Mouse (Mus musculus) embryo, embryonic 10.5 days (tissue): ENCODE measurements around the gene Slc8a2.

Experiments used
- DNase-seq: peaks from one replicate; pipeline ENCODE4 v3.0.0-alpha.2; 2015; ENCODE audit warnings: low spot score

Gene Slc8a2

DNA sequence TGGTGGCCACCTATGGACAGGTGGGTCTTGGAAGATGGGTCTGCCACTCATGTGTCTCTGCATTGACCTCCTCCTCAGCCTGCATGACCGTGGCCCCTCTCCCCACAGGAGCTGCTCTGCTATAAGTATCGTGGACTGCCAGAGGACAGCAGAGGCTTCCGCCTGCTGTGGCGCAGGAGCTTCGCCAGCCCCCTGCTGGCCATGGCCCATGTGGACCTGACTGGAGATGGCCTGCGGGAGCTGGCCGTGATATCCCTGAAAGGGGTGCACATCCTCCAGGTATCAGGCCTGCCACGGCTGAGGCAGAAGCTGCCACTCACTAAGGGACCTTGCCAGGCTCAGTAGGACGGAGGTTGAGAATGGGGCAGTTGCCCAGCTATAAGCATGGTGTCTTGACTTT lies 3.8 kb upstream of the Slc8a2 start:
- DNase-seq: no peak

DNA sequence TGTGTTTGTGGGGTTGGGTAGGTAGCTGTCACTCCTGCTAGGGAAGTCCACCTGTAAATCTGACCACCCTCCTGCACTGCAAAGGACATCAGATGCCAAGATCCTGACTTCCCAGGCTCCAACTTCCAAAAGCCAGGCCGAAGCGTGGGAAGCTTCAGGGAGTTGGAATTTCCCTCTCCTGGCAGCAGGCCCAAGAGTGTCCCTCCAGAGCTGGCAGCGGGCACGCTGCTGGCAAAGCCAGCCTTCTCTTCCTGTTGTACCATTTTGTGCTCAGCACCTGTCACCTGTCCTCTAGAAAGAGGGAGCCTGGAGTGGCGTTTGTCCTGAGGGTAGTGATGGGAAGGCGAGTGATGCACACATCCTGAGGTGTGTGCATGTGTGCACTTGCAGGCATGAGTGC lies 1.3 kb upstream of the Slc8a2 start:
- DNase-seq: no peak

DNA sequence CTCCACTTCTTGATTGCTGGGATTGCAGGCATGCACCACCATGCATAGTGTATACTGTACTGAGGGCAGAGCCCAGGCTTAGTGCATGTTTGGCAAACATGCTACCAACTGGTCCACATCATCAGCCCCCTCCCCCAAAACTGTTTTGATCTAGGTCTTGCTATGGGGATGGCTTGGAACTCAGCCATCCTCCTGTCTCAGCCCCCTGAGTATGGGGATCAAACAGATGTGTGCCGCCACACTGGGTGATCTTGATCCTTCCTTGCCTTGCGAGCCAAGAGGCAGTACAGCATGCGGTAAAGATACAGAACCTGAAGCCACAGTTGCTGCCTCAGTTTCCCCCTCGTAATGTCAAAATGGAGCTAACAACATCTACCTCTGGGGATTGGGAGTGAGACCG lies 727 bp upstream of the Slc8a2 start:
- no peak for DNase-seq

DNA sequence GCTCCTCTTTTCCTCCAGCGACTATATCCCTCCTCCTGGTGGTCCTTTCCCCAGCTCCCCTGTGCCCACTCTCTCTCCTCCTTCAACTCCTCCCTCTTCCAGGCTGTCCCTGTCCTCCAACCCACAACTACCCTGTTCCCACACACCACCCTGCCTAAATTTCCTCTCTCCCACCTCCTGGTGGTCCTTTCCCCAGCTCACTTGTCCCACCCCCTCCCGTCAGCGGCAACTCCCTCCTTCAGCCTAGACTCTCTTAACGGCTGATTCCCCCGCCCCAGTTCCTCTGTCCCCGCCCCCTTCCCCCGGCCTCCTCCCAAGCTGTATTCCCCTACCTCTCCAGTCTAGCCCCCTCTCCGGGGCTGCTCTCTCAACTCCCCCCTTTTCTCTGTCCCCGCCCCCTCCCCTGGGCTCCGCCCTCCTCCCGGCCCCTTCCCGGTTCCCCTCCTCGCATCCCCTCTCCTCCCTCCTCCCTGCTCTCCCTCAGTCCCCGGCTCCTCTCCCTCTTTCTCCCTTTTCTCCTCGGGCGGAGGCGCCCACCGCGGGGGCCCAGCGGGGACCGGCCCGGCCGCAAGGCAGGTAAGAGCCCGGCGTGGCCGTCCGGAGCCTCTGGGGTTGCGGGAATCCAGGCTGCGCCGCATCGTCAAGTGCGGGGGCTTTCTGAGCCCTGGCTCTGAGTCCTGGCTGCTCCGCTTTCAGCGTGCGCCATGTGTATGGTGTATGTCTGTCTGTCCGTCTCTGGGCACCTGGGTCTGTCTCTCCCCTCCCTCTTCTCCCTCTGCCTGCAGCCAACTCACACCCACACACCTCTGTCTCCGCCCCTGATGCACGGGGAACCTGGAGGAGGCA lies 443 bp downstream of the Slc8a2 start:
- DNase-seq: peak; percentile 89

DNA sequence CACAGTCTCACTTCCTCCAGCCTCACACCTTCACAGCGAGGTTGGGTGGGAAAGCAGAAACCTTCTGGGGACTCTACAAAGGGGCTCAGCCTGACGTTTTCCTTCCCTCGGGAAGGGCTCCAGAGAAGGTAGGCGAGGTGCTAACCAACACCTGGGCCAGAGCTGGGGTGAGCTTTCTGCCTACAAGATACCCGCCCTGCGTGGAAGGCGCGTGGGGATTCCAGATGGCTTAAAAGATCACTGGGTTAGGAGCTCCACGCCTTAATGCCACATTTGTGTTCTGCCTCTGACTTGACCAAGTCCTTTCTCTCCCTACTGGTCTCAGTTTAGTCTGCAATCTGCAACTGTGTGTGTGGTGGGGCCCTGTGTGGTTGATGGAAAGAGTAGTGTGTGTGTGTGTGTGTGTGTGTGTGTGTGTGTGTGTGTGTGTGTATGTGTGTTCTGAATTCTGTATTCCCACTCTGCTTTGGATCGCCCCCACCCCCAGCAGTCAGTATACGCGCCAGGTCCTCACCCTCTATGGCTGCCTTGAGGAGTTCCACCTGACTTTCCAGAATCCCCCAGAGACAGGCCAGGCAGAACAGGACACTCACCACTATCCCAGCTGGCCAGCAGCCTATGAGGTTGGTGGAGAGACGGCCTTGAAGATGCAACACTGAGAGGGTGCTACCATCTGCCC lies 1.5 kb downstream of the Slc8a2 start:
- DNase-seq: no peak

DNA sequence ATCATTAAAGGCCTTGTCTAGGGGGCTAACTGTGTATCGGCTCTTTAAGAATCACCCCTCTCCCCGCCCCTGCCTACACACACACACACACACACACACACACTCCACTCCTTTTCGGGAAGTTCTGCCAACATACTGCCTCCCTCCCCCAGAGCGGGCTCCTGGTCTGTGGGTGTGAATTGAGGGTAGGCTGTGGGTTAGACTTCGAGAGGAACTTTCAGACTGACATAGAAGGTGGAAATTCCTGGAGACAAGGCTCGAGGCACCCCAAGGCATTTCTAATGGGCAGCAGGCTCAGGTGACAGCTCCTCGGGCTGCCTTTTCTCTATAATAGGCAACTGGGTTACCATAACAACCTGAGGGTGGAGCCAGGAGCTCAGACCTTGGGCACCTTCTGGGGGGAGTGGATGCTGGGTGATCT lies 2.5 kb downstream of the Slc8a2 start:
- peak; percentile 54 for DNase-seq

DNA sequence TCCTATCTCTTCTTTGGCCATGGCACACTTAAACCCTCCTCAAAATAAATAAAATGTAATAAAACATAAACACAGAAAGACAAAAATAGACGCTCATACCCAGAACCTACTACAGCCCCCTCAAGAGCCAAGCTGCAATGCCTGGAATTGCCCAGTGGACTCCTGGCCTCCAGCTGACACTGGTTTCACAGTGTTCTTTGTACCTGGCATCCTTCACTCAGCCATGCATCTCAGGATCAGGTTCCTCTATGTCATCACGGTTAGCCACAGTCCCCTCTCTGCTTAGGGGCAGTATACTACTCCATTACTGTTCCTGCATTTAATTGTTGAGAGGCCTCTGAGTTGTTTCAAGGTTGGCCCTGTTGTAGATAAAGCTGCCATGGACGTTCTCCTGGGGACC lies 3.3 kb downstream of the Slc8a2 start:
- no peak for DNase-seq

DNA sequence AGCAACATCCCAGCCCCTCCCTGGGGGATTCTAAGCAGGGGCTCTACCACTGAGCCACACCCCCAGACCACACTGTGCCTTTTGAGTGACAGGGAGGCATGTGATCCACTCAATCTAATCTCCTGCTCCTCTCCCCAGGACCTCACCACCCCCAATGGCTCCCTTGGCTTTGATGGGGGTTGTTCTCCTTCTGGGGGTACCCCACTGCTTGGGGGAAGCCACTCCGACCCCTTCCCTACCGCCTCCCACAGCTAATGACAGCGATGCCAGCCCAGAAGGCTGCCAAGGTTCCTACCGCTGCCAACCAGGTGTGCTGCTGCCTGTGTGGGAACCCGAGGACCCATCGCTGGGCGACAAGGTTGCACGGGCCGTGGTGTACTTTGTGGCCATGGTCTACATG lies 4.1 kb downstream of the Slc8a2 start:
- no peak for DNase-seq

DNA sequence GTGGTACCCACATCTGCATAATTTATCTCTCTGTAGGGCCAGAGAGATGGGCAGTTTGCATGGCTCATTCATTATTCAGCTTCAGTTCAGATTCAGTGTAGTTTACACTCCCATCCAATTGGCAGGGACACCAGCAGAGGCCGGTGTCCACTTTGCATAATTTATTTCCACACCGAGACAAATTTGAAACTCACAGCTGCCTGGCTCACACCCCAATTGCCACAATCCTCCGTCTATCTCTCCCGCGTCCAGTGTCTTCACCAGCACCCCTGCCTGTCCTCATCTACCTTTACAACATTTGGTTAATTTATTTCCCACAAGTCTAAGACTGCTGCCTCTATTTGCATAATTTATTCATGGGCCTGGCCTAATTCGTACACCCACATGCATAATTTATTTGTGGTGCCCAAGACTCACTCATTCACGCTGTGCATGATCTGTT lies 5.3 kb downstream of the Slc8a2 start:
- DNase-seq: no peak

DNA sequence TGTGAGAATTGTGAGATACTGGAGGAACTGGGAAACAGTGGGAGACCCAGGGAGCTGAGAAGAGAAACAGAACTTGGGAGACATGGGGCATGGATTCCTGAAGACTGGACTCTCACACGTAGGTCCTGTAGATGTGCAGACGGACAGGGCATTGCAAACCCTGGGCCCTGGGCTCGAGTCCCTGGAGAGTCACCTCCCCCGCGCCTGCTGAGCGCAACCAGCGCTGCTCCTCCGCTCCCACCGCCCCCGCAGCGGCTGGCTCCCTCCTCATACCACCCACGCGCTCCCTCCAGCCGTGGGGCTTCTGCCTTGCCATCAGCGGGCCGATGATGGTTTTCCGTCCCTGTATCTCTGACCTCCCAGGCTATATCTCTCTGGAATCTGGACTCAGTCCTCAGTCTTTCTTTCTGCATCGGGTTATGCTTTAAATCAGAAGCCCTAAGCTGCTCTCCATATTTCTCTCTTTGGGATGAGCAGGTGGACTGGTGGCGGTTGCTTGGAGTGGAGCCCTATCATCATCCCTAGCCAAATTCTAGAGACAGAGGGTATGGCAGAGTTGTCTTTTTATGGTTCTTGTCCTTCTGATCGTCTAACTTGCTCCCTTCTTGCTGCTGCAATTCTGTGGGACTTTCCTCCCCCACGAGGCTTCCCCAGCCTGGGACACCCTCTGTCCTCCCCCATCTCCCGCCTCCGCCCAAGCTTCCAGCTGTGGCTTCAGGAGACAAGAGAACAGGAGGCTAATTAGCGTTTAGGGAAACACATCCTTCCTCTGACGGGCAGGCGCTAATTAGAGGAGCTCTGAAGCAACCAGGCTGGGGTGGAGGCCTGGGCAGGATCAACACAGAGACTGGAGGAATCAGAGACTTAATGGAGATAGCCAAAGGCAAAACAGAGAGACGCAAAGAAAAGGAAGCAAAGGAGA lies 17.1 kb downstream of the Slc8a2 start:
- DNase-seq: no peak

DNA sequence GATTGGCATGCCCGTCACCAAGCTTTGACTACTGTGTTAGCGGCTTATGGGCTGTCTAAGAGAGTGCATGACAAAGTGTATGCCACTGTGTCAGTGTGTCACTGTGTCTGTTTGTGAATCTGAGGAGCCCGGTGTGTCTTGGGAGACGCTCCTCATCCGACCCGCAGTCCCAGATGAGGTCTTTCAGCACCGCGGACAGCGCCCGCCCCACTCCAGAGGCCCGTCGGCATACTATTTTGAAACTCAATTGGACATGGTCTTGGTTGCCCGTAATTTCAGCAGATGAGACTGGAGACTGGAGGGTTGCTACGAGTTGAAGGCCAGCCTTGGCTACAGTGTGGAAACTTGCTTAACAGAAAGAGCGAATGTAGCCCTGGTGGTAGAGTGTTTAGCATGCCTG lies 18.0 kb downstream of the Slc8a2 start:
- peak; percentile 74 for DNase-seq

DNA sequence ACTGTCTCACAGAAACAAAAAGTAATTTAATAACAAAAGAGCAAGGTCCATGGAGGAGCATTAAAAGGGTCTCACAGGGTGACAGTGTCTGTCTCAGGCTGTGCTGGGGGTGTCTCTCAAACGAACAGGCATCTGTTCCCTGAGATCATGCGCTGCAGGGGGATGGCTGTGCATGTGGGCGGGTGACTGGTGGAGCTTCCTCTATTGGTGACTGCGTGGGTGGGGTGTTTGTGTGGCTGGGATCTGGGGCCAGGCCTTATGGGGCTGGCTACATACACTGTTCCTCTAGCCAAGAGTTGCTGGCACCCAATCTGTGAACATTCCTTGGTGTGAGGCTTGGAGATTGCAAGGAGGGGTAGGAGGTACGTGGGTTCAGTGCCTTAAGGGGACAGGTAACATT lies 19.6 kb downstream of the Slc8a2 start:
- no peak for DNase-seq

DNA sequence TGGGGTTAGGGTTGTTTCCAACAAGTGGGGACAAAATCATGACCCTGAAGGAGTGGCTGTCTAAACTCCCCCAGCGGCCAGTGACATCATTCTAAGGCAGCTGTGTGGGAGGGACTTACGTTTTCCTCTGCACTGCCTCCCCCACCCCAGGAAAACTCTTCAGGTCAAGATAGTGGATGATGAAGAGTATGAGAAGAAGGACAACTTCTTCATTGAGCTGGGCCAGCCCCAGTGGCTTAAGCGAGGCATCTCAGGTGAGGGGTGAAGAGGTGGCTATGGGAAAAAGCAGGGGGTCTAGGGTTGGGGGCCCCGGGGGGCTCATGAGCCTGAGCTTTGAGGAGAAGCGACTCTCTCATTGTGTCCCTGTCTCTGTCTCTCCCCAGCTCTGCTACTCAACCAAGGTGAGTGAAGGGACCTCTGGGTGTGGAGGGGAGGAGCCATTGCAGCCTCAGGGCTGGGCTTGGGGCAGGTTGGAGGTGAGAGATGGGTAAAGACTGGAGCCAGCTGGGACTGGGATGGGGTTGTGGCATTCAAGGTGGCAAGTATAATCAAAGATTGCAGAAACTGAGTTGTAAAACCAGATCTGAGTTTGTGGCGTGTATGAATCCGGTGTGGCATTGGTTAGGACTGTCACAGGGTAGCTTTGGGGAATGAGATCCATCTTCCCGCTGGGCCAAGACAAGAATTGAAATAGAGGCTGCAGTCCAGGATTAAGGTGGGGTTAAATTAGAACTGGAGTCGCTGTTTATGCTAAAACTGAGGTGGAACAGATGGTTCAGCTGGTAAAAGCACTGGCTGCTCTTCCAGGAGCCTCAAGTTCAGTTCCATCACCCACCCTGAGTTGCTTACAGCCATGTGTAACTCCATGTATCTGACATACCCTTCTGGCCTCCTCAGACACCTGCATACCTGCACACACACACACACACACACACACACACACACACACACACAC lies 20.8 kb downstream of the Slc8a2 start:
- no peak for DNase-seq

DNA sequence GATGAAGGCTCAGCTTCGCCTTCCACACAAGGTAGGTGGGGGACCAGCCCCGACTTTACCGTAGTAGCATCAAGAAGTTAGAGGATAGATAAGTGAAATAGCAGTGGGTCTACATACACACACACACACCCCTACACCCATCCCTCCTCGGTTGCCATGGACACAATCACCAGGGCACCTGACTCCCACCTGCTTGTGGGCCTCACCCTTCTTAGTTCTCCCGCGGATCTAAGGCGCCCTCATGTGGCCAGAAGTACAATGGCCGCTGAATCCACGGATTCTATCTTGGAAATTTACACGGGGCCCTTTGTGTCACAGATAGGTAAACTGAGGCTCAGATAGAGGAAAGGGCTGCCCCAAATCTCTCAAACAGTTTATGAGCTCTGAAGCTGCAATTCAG lies 23.9 kb downstream of the Slc8a2 start:
- peak; percentile 80 for DNase-seq

DNA sequence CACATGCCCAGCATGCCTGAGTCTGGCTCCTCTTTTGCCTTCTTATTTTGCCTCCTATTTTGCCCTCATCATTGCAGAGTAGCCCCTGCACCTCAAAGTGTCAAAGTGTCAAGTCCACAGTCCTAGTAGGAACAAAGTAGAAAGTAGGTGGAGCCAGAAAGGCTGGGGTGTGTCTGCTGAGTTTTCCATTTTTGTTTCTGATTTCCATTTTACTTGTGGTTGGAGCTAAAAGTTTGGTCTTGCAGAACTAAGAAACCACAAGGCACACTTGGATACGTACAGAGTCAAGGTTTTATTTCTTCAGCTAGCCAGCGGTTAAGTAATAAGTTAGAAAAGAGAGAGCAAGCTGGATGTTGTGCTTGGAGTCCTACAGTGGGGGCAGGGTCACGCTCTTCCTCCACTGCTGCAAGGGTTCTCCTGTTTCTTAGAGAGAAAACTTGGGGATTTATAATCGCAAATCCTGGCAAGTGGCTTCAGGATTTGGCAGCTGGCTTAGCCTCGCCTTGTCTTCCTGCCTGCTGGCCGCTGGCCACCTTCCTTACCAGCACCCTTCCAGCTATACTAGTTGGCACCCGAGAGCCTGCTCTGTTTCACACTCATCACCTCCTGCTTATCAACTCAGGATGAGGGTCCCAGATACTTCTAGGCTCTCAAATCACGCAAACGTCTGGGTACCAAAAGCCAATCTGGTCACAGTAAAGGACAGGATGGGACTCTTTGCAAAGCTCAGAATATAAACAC lies 25.7 kb downstream of the Slc8a2 start:
- no peak for DNase-seq

DNA sequence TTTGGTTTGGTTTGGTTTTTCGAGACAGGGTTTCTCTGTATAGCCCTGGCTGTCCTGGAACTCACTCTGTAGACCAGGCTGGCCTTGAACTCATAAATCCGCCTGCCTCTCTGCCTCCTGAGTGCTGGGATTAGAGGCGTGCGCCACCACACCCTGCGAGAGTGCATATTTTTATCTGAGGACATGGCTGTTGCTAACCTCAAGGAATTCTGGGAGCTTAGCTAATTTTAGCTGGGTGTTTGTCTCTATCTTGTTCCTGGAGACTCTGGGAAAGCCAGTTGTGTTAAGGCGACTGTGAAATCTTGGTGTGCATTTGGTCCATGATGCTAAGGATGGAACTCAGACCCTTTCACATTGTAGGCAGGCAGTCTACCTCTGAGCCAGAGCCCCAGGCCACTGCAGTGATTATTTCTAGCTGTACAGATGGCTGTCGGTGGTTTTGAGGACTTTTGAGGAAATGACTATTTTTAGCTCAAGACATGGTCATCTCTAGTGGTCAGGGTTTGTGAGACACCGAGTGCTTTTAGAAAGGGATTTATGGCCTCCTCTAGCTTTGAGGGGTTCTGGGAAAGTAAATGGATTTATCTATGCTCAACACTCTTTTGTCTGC lies 26.6 kb downstream of the Slc8a2 start:
- DNase-seq: no peak

DNA sequence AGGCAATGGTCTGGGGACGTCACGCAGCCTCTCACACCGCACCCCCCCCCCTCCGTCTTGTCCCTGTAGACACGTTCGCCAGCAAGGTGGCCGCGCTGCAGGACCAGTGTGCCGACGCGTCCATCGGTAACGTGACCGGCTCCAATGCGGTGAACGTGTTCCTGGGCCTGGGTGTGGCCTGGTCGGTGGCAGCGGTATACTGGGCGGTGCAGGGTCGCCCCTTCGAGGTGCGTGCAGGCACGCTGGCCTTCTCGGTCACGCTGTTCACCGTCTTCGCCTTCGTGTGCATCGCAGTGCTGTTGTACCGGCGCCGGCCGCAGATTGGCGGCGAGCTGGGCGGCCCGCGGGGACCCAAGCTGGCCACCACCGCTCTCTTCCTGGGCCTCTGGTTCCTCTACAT lies 29.1 kb downstream of the Slc8a2 start:
- DNase-seq: no peak

DNA sequence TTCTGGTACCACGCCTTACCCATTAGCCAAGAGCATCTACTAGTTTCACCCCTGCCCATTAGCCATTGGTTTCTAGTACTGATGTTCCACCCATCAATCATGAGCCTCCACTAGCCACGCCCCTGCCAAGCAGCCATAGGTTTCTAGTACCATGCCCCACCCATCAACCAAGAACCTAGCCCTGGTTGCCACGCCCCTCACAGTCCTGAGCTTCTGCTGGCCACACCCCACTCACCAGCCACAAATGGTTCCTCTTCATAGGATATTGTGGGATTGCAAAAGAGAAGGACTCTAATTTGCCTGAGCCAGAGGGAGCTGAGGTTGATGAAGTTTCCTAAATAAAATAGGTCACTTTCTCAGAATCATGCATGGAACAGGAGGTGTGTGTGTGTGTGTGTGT lies 31.1 kb downstream of the Slc8a2 start:
- no peak for DNase-seq

DNA sequence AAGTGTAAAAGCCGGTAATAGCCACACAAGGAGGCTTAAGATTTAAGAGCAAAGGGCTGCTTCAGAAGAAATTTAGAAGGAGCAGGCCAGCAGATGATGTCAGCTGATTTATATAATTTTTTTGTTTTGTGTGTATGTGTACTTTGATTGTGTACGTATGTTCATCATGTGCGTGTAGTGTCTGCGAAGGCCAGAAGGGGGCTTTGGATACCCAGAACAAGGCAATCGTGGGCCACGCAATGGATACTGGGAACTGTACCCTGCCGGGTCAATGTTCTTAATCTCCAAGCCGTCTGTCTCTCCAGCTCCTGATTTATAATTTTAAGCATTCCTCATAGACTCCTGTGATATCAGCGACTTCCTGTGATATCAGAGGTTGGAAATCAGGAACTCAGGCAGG lies 31.7 kb downstream of the Slc8a2 start:
- no peak for DNase-seq

DNA sequence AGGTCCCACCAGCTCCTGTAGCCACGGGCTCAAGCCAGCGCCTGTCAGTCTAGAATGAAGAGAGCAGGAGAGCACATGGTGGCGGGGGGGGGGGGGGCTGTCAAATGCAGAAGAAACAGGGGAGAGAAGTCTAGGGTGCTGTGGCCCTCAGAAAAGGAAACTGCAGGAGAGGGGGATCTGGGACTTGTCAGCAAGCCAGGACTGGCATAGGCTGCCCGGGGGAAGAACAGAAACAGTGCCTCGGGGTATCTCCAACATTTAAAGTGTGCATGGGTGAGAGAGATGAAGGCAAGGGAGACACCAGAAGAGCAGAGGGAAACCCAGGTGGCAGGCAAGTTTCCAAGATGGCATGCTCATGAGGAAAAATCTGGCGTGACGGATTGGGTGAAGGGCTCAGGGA lies 32.4 kb downstream of the Slc8a2 start:
- no peak for DNase-seq
